Mouse (Mus musculus) embryo, embryonic 11.5 days (tissue): ENCODE results near the gene Rxra.
A peak's percentile ranks its signal among the peaks of the same experiment; 100 is the strongest.

Source experiments
- DNase-seq: peaks from one replicate; pipeline ENCODE4 v3.0.0-alpha.2; 2012; ENCODE audit warnings: low read depth, low spot score

Gene Rxra

DNA sequence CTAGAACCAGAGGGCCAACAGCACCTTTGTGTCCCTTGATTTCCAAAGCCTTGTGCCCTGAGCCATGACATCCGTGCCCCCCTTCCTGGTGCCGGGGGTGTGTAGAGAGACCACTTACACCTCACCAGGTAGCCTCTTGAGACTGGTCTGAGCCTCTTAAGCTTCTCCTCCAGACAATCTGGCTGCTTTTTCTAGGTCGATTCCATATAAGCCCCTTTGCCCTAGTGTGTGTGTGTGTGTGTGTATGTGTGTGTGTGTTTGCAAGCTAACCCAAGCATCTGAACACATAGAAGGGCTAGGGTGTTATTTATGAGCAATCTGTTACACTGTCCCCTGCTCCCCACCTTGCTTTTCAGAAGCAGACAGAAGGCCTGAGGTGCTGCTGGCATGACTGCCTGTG lies 62.2 kb downstream of the Rxra start:
- DNase-seq: no peak

DNA sequence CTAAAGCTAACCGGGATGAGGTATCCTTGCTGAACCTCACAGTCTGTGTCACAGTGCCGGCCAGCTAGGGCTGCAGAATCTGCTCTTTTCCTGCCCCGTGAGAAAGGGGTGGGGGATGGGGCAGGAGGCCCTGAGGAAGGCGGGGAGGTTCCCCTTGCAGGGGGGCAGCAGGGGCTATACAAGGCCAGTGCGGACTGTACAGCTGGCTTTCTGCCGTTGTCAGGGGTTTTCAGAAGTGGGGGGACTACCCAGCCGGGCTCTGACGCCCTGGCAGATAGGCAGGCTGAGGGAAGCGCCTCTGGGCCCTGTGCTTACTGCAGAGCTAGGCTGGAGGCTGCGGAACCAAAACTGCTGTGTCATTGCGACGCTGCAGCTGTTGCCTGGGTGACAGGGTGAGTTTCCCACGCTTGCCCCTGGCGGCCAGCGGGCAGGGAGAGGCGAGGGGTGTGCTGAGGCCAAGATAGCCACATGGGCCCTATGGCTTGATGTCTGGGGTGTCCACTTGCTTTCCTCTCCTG lies 63.9 kb downstream of the Rxra start:
- DNase-seq: peak; percentile 64

DNA sequence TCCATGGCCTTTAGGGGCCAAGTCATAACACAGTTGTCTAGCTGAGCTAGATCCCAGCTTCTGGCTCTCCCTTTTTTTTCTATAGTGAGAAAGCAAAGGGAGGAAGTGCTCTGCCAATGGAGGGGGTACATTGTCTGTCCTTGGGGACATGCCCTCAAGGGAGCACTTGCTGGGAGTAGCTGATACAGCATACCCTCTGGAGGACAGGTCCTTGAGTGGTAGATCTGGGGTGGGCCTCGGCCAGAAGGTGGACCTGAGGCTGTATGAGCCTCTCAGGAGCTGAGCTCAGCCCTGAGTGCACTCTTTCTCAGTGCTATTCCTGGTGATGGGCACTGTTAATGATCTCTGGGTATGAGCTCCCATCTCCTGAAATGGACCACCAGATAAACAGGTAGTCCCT lies 66.9 kb downstream of the Rxra start:
- no peak for DNase-seq

DNA sequence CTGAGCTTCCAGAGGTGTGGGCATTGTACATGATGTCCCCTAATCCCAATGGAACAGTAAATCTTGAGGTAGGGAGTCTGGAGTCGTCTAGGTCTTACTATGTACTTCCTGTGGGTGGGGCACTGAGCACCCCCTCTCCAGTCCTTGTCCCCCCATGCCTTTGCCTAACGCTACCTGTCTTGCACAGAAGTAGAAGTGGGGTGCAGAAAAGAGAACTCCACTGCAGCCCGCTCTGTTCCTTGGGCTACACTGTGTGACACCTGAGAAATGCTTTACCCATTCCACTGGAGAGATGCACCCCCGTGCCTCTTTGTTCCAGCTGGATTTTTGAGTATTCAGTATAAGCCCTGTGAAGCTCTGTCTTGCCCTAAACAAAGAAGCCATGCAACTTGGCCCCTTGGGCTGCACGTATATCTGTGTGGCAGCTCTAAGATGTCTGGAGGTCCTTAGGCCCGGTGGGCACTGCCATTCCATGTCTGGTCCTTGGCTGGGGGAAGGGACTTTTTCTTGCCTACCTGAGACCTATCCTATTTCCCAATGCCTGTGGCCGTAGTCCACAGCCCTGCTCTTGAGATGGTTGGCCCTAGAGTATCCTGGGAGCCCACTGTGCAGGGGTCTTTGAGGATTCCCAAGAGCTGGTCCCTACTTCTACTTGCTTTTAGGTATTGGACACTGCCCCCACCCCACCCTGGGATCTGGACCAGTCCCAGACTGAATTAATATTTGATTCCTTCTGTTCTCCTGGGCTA lies 67.8 kb downstream of the Rxra start:
- no peak for DNase-seq

DNA sequence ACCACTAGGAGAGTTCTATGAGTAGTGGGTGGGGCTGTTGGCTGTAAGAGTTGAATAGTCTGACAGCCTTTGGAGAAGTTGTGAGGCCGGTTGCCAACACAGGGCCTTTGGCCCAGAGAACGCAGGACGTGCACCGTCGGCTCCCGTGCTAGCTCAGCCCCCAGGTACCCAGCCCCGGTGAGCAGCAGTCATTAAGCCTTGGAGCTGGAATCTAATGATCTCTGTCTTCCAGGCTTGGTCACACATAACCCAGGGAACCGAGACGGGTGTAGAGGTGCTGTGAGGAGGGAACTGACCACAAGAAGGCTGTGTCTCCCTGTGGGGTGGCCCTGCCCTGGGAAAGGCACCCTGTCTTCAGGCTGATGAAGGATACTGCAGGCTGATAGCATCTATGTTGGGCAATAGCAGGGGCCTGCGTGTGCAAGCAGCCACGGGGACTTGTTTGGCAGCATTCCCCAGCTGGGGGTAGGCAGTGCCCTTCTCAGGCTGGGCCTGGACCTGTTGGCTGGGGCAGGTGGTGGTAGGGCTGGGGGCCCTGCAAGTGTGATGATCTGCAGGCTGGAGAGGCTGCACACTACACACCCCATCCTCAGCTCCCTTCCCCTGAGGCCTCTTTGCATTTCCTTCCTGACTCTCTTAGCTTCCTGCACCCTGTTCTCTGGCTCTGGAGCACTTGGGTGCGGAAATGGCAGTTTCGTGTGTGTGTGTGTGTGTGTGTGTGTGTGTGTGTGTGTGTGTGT lies 68.5 kb downstream of the Rxra start:
- DNase-seq: no peak

DNA sequence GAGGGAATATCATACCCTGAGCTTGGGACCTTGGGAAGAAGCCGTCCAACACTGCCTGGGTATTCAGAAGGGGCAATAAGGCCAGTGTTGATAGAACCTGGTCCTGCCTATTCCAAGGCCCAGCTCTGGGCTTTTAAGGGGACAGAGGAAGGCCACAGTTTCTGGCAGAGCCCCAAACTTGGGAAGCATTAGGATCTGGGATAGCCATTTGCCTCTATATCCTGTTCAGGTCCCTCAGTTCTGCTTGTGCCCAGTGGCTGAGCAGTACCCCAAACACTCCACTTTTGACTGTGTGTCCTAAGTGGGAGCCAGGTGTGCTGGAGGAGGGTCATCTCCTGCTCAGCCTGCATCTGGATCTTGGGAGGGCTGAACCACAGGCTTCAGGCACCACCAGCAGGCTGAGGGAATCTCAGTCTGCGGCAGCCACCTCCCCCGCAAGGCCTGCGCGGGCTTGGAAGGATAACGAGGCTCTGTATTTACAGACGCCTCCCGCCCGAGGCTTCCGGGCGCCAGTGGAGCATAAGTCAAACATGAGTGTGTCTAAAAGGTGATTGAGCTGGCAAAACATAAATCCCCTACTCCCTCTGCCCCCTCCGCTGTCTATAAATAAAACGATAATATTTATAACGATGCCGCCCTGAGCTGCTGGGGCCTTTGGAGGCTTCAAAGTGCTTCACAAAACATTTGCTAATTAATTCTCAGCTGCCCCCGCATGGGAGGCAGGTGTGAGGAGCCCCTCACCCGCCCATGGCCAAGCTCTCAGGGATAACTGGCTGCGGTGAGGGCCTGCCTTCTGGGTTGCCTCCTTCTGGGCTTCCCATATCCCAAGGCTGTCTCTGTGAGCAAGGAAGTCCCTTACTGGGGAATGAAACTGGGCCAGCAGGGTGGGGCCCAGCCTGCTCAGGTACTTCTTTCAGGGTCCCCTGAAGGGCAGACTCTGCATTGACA lies 69.7 kb downstream of the Rxra start:
- DNase-seq: no peak

DNA sequence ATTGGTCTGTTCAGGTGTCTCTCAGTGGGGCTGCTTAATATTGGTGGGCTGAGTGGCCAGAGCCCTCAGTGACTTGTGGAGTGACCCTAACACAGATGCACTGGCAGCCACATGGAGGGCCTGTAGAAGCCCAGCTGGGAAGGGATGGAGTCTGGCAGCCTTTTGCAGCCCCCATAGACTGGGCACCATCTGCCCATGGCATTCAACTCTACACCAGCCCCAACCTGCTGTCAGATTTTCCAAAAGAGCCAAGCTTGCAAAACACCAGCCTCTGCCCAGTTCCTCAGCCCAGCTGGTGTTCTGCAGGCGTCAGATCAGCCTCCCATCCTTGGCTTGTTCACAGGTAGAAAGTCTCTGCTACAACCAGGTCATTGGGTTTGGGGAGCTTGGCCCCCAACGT lies 70.6 kb downstream of the Rxra start:
- no peak for DNase-seq

DNA sequence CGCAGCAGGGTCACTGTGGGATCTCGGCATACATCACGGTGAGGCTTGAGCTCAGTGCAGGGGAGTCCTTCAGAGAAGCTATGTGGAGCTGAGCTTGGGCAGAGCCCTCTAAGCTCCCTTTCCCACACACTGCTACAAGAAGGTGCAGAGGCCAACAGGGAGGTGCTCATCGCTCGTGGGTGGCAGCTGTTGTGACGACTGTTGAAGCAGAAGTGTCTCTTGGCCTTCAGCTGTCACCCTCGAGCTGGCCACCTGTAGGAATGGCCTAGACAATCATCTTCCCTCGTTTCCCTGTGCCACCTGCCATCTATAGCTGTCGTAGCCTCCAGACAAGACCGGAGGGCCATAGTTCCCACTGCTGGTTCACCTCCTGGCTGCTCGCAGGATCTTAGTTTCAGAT lies 72.7 kb downstream of the Rxra start:
- DNase-seq: no peak

DNA sequence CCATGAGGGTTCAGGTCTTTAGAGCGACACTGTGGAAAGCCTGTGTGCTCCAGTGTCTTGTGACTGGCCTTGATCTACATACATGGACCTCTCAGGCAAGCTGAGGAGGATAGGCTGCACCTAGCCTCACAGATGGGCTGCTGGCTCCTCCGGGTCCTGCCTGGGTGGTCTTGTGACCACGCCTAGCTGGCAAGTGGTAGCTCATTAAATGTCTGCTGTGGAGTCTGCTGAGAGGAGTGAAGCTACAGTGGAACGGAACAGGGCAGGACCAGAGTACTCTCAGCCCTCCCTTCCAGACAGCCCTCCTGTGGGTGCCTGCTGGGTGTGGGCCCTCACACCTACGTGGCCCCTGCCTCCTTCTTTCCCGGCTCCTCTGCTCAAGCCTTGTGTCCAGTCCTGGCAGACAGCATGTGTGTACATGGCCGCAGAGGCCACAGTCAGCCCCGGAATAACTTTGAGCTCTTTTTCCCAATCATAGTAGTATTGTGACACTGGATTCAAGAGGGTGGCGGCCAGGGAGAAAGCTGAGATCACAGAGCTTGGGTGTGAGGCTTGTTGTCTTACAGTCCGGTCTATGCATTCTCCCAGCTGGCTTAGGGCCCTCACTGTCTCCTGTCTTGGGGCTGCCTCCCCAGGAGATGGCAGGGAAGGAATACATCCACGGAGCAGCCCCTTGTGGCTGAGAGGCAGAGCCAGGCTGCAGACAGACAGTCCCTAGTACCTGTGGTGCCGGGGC lies 74.3 kb downstream of the Rxra start:
- no peak for DNase-seq

DNA sequence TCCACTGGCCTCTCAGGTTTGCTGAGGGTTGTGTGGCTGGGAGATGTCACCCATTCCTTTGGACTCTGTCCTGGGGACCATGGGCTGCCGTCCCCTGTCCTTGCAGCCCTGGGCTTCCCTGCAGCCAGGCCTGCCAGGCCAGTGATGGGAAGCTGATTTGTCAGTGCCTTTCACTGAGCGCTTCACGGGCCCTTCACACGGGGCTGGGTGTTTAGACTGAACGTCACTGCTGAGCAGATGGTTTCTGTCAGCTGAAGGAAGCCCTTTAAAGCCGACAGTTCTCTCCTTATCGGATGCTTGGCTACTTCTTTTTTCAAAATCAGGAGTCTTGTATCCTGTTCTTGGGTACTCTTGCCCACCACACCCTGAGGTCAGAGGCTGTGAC lies 74.9 kb downstream of the Rxra start:
- no peak for DNase-seq

DNA sequence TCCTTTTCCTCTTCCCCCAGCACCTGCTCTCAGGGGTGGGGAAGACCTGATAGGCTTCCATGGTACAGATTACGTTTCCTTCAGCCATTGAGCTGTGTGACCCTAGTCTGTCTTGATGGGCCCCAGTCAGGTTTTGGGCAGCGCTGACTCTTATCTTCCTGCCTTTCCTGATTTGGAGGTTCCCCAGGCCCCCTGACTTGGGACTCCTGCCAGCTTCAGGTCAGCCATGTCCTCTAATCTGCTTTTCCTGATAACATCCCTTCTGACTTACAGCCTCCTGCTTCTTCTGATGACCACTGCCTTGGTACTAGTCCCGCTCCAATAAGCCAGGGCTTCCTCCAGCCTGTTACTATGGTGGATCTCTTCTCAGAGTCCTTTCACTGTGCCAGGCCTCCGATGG lies 75.6 kb downstream of the Rxra start:
- no peak for DNase-seq

DNA sequence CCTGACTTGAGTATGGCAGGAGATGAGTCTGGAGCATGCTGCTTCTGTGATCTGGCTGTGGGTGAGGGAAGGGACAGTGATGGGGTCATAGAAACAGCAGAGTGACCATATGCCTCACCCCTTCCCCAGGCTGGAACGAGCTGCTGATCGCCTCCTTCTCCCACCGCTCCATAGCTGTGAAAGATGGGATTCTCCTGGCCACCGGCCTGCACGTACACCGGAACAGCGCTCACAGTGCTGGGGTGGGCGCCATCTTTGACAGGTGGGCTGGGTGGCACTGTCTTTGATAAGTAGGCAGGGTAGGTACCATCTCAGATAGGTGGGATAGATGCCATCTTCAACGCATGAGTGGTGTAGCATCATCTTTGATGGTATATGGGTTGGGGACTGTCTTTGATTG lies 77.9 kb downstream of the Rxra start:
- no peak for DNase-seq

DNA sequence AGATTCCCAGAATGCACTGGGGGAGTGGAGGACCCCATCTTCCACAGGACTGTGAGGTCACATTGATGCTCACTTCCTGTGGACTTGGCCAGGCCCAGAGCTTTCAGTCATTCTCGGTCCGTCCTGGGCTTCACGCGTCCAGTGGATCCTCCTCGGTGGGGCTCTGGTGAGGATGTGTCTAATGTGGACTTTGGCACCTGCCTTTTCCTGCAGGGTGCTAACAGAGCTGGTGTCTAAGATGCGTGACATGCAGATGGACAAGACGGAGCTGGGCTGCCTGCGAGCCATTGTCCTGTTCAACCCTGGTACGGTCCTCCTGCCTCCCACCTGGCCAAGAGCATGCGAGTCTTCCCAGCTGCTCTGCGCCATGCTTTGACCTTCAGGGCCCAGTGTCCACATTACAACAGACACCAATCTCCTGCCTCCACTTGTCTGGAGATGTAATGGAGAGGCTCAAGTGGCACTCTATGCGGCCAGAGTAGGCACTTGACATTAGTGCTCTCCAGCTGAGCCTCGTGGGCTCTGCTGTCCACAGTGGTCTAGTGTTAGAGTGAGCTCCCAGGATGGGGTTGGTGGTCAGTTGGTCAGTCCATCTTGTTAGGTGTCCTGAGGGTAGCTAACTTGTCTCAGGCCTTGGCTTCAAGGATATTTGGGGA lies 79.9 kb downstream of the Rxra start:
- DNase-seq: no peak

DNA sequence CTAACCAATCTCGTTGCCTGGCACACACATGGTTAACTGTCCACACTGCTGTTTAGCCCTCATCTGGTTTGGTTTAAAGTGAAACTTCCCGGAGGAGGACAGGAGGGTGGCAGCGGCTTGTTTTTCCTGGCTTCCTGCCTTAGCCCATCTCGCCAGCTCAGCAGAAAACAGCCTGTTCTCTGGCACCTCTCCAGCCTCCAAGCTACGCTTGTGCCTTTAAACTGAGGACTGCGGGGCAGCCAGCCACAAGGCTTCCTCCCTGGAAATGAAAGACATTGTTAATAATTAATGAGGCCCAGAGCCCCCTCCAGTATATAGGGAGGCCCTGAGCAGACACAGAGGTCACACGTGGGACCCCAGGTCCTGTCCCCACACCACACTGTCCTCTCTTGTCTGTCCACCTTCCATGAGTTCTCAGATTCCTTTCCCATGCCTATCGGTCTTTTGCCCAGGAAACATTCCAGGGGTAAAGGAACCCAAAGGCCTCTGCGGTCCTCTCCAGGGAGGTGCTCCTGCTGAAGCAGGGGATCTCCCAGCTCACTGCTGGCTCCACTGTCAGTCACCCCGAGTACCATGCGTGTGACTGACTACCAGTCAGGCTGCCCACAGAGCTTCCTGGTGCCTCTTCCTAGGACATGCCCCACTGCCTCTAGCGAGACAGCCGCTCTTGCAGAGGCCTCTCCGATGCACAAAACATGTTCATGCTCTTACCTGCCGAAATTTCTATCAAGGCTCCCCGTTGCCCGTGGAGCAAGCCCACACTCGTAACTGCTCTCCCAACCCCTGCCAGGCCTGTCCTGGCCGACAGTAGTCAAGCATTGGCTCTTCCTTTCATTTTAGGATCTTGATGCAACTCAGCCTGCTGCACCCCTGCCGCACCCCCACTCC lies 82.4 kb downstream of the Rxra start:
- DNase-seq: no peak

DNA sequence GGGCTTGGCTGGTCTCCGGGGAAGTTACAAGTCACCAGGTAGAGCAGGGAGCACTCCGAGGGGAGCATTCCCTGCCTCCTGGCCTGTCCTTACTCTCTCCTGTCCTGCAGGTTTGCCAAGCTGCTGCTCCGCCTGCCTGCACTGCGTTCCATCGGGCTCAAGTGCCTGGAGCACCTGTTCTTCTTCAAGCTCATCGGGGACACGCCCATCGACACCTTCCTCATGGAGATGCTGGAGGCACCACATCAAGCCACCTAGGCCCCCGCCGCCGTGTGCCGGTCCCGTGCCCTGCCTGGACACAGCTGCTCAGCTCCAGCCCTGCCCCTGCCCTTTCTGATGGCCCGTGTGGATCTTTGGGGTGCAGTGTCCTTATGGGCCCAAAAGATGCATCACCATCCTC lies 83.2 kb downstream of the Rxra start:
- DNase-seq: no peak

DNA sequence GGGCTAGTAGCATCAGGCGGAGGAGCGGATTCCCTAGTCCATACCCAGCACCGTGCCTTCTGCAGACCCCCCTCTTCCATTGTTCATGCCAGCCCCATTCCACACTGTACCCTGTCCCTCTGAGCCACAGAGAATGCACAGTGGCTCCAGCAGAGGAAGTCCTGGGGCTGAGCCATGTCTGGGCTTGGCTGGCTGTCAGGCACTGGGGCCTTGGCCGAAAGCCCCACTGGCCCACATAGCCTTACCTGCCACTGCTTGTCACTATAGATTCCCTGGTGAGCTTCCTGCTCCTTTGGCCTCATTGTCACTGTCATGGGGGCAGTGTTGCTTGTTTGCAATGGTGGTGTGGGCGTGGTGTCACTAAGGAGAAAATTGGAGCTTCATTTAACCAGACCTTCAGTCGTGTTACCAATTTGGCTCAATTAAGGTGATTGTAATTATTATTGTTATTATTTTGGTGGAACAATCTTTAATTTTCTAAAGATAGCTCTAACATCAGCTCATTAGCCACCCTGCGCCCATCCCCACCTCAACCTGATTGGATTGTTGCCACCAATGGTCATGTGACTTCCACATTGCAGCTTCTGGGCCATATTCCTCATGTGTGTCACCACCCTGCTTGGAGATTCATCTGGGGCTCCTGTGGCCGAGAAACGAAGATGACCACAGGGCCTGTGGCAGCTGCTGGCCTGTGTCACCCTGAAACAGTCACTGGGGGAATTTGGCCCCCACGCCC lies 85.2 kb downstream of the Rxra start:
- DNase-seq: no peak

DNA sequence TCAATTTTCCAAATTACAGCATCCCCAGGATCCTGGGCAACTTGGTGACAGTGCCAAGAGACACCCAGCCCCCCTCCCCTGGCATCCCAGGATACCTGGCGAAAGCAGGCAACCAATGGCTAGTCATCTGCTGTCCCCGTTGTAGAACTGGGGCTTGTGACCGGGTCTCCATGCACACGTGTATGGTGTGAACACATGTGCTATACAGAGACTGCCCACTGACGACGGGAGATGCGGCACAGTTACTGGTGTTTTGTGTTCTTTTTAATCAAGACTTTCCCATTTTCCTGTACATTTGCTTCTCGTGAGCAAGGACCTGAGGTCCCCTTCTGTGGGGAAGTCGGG lies 85.7 kb downstream of the Rxra start:
- no peak for DNase-seq

DNA sequence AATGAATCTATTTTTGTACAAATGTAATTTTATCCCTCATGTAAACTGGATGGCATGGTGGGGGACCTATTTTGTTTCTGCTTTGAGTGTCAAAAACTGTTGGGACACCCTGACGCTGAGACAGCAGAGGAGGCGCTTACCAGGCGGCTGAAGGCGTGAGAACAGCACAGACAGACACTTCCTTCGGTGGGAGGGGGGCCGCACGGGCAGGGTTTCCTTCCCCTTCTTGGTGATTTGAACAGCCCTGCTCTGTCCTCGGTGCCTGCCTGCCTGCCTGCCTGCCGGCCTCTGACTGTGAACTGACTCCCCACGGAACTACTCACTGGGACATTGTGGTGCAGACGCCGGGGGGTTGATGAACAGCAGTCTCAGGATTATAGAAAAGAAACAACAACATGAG lies 86.3 kb downstream of the Rxra start:
- DNase-seq: no peak
